Mouse (Mus musculus): ENCODE results near the gene Pds5a.
"Not testable (repeated sequence)": the region's sequence is repeated elsewhere in the genome, so short reads cannot be mapped to it uniquely, and the experiment has no call there.

Pds5a gene

DNA sequence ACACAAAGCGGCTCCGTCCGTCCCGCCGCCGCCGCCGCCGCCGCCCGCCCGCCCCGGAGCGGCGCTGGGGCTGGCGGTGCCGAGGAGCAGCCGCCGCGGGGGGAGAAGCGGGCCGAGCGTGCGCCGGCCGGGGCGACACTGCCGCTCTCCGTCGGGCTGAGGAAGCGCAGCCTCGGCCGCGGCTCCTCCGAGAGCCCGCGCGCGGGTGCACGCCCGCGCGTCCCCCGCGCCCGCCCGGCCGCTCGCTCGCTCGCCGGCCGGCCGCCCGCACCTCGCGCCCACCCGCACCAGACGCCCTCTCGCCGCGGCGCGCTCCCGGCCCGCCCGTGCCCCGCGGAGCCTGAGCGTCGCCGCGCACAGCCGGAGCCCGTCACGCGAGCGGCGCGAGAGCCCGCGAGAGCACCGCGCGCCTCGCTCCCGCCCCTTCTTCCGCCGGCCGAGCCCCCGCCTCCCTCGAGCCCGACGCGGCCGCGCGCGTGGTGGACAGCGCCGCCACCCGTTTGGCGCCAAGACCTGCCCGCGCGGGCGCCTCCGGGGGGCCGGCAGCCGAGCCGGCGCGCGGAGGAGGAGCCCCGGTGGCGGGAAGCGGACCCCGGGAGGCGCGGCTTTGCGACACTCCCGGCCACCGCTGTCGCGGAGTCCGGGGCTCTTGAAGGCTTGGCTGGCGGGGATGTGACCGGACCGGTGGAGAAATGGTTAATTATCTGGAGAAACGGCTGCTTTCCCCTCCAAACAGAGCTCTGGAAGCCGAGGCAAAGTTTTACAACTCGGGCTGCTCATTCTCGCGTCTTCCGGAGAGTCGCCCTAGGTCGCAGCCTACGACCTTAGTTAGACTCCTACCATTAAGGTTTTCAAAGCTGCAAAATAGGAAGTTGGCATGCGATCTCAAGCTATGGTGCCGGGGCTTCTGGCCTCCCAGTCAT, at the start of gene Pds5a:
TSS of gene Pds5a (minus strand) at position 438 of the 923 bp plus-strand sequence.
- peak; percentile 74 for DNase-seq (ENCODE audit: extremely low read depth, low read depth)

DNA sequence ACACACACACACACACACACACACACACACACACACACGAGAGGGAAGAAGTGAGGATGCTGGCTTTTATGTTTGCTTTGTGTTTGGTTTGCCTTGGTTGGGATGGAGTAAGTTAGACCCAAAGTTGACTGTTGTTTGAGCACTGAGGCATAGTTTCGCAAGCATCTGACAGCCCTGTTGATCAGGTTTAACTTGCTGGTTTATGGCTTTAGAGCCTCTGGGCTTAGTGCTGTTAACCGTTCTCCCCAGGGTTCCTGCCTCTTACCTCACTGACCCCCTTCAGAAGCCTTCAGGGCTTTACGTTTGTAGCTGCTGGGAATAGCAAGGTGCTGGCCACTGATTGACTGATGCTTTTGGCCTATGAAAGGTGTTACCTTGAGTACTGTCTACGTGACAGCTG, 48.8 kb upstream of the Pds5a start:
- DNase-seq (ENCODE audit: extremely low read depth, low read depth) = no peak

DNA sequence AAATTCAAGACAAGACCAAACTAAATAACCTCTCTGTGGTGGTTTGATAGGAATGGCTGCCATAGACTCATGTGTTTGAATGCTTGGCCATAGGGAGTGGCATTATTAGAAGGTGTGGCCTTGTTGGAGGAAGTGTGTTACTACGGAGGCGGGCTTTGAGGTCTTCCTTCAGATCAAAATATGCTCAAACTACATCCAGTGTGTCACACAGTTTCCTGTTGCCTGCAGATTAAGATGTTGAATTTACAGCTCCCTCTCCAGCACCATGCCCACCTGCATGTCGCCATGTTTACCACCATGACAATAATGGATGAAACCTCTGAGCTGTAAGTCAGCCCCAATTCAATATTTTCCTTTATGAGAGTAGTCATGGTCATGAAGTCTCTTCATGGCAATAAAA, 41.3 kb upstream of the Pds5a start:
- no peak for DNase-seq (ENCODE audit: extremely low read depth, low read depth)

DNA sequence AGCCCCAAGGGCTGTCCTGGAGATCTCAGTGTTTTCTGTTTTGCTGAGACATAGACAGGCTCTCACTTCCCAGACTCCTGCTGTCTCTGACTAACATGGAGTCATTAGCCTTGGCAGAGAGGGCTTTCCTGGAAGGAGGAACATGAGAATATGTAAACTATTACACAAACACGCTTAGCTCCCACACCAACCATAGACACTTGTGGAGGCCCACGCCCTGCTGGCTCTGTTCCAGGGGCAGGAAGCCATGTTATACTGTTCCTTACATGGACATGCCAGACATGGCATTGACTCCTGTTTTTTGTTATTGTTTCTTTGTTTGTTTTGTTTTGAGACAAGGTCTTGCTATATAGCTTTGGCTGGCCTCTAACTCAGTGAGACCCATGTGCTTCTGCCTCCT, 37.5 kb upstream of the Pds5a start:
- no peak for DNase-seq (ENCODE audit: extremely low read depth, low read depth)

DNA sequence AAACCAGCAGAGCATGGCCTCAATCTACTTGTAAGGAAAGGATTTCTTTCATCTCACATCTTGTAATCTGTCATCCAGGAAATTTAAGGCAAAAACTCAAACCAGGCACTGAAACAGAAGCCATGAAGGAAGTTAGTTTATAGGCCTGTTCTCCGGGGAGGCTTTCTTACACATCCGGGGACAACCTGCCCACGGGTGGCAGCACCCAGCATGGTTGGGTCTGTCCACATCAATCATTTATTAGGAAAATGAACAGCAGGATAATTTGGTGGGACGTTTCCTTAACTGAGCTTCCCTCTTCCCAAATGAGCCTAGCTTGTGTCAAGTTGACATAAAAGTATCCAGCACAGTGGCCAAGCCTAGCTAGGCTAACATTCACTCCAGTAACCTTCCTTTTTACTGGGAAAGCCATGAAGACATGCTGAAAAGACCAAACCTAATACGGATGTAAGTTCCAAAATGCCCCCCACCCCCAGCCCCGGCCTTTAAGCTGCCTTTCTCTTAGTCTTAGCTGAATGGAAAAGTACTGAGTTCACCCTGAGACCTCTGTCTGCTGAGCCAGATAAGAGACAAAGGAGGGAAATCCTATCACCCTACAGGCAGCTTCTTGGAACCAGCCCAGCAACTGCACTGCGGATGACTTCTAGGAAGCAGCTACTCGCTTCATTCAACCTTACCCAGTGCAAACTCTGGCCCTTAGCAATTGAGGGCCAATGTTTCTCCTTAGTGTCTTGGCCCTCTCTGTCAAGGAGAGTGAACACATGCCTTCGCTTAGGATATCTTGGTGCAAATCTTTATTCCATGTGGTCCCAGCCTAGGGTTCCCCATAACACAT, 33.3 kb upstream of the Pds5a start:
- DNase-seq (ENCODE audit: extremely low read depth, low read depth) = peak; percentile 99

DNA sequence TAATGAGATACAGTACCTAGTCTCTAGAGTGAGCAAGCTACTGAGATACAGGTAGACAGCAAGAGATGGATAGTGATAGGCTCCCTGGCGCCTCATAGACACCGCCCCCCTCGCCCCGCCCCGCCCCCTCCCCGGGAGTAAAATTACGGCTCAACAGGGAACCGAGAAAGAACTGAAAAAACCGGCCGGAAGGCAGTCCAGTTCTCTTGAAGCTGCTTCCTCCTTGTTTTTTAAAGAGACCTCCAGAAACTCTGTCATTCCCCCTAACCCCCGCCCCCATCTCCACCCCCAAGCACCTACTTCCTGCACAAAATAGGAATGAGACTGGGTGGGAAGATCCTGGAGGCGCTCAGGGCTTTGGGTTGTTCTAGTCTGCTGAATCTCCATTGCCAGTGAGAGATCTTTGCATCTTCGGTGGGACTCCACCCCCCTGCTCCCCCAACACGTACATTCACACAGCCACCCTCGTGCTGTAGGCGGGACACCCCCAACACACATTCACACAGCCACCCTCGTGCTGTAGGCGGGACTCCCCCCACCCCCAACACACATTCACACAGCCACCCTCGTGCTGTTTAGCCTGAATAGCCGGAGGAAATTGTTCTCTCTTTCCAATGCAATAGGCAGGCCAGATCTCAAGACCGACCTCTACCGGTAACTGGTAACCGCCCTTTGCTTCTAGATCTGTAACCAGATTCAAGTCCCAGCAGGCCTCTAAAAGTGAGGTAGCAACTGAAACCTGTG, 26.4 kb upstream of the Pds5a start:
- peak; percentile 90 for DNase-seq (ENCODE audit: extremely low read depth, low read depth)

DNA sequence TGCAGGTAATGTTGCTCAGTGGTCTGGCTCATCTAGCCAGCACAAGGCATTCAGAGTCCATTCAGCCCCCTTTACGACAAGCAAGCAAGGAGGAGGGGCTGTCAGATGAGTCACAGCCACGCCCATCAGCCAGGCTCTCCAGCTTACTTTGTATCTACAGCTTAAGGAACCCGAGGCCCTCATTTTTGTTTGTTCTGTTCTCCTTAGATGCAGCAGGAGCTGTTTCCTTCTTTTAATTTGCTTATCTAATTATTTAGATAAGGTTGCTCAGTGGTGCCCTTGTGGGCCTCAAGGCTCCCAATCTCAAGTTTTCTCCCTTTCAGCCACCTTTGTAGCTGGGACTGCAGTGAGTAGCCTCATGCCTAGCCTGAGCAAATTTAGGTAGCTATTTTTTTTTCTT, 20.3 kb upstream of the Pds5a start:
- peak; percentile 94 for DNase-seq (ENCODE audit: extremely low read depth, low read depth)

DNA sequence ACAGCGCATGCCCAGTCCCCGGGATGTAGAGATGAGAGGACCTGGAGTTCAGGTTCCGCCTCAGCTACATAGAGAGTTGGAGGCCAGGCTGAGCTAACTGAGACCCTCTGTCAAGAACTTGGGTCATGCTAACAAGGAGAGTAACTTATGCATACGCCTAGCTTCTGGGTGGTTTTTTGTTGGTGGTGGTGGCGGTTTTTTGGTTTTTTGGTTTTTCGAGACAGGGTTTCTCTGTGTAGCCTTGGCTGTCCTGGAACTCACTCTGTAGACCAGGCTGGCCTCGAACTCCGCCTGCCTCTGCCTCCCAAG, 19.8 kb upstream of the Pds5a start:
- not testable (repeated sequence) for DNase-seq (ENCODE audit: extremely low read depth, low read depth)

DNA sequence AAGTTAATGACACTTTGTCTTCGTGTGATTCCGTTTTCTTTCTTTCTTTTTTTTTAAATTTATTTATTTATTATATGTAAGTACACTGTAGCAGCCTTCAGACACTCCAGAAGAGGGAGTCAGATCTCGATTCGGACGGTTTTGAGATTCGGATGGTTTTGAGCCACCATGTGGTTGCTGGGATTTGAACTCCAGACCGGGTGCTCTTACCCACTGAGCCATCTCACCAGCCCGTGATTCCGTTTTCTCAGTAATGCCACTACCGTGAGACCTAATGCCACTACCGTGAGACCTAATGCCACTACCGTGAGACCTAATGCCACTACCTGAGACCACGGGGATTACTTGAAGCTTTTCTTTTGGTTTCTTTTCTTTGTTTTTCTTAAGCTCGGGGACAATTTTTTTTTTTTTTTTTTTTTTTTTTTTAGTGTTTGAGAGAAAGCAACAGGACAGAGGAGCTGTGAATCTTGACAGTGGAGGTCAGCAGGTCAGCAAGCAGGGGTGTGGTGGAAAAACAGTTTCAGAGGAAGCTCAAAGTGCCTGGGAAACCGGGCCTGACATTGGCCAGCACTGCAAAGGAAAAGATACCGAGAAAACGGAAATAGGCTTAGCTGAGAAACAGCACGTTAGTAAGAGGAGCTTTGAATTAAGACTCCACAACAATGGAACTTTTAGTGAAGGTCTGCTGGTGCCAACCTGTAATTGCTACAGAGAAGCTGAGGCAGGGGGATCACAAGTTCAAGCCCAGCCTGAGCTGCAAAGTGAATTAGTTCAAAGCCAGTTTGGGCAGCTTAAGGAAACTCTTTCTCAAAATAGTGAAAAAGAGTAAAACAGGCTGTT, 19.2 kb upstream of the Pds5a start:
- DNase-seq (ENCODE audit: extremely low read depth, low read depth) = peak; percentile 70

DNA sequence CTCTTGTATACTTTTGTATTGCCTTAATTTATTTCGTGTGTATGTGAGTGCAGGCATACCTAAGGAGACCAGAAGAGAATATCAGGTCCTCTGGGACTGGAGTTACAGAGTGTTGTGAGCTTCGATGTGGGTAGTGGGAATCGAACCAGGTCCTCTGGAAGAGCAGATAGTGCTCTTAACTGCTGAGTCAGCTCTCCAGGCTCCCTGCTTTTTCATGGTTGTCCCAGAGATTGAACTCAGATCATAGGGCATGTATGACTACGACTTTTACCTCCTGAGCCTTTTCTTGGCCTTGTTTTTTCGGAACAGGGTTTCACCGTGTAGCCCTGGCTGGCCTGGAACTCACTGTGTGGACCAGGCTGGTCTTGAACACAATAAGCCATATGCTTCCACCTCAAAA, 17.0 kb upstream of the Pds5a start:
- no peak for DNase-seq (ENCODE audit: extremely low read depth, low read depth)

DNA sequence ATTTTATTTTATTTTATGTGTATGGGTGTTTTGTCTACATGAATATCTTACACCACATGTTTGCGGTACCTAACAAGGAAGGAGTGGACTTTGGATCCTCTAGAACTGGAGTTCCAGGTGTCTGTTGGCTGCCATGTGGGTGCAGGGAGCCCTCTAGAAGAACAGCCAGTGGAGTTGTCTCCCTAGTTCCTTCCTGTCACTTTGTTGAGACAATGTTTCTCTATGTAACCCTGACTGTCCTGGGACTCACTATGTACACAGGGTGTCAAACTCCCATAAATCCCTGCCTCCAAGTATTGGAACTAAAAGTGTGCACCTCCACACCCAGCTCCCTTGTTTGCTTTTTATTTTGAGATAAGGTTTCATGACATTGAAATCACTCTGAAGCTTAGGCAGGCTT, 13.4 kb upstream of the Pds5a start:
- DNase-seq (ENCODE audit: extremely low read depth, low read depth) = no peak

DNA sequence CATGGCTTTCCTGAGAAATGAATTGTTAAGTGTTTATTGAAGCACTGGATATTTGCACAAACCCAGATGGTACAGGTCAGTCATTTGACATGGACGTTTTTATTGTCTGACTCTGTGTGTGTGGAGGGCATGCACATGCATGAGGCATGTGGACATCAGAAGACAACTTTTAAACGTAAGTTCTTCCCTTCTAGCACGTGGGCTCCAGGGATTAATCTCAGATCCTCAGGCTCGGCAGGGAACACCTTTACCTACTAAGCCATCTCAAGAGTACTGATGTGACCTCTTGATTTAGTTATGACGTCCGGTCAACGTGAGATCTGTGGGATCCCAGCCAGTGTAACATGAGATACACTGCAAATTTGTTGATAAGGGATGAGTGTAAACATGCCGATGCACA, 12.2 kb upstream of the Pds5a start:
- DNase-seq (ENCODE audit: extremely low read depth, low read depth) = no peak

DNA sequence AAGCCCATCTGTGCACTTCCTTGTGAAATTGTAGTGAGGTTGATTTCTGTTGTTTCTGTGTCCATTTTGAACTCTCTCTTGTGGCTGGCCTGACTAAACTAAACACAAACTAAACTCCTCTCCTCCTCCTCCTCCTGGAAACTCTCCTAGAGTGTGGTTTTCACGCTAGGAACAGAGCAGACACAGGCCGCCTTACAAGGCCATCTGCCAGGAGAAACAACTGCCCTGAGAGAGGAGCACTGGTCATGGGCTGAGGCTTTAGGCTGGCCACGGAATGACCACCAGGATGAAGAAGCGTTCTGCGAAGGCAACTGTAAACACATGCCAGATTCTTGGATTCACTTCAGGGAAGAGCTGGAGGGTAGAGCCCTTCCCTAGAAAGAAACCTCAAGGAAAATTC, 8.9 kb upstream of the Pds5a start:
- no peak for DNase-seq (ENCODE audit: extremely low read depth, low read depth)

DNA sequence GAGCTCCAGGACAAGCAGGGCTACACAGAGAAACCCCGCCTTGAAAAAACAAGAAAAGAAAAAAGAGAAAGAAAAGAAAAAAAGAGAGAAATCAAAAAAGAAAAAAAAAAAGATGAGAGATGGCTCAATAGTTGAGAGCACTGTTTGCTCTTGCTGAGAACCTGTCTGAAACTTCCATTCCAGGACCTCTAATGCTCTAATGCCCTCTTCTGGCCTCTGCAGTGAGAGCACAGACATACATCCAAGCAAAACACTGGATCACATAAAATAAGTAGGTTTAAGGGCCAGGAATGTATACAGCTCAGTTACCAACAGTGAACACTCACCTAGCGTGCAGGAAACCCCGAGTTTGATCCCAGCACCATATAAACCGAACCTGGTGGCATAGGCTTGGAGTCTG, 8.1 kb upstream of the Pds5a start:
- DNase-seq (ENCODE audit: extremely low read depth, low read depth) = no peak

DNA sequence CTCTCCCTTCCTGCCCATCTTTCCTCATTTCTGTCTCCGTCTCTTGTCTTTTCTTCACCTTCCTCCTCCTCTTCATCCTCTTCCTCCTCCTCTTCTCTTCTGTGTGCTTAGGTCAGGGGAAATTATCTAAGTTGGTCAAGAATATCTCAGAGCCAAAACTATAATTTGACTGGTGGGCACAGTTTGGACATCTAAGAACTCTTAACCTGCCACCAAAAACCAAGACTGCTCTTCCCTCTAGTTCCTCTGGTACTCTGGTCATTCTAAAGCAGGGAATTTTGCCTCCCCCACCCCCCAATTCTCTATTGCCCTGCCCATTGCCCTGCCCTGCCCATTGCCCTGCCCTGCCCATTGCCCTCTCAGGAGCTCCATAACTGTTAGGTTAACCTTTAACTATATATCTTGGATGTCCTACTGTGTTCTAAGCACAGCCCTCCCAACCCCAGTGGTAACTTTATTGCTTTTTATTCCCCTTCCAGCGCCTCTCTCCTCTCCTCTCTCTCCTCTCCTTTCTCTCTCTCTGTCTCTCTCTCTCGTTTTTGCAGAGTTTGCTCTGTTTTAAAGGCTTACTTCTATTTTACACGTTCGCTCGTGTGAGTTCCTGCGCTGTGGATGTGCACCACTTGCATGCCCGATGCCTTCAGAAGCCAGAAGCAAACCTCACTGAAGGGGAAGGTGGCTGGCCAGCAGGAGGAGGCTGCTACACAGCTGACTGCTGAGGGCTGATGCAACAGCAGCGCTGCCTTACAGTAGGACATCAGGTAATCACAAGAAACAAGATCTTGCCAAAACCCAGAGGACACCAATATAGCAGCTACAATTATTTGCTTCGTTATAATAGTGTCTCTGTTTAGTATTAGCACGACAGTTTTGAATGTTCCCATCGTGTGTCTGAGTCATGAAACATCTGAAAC, 6.9 kb upstream of the Pds5a start:
- no peak for DNase-seq (ENCODE audit: extremely low read depth, low read depth)

DNA sequence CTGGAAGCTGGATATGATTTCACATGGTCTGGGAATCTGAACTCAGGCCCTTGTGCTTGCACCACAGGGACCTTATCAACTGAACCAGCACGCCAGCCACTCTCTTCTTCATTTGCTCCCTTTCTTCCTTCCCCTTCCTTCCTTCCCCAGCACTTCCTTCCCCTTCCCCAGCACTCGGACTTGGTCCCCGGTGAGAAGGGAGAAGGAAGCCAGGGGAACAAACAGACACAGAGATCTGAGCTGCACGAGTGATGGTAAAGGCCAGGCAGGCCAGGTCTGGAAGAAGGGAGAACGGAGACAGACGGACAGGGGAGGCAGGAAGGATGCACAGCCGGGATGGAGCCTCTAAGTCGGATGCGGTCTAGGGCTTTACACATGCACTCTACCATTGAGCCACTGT, 5.2 kb upstream of the Pds5a start:
- no peak for DNase-seq (ENCODE audit: extremely low read depth, low read depth)

DNA sequence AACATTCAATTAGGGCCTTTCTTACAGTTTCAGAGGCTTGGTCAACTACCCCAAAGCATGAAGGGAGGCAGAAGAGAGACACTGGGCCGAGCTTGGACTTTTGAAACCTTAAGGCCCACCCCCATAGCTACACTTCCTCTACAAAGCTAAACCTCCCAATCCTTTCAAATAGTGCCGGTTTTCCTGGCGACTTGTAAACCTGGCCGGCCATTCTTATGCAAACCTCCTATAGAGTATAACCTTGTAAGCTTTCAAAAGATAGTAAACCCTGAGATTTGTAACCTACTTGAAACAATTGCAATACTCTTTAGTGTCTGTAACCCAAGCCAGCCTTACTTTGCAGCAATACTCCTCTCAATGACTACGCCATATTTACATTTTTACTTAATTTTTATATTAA, 2.0 kb upstream of the Pds5a start:
- no peak for DNase-seq (ENCODE audit: extremely low read depth, low read depth)

DNA sequence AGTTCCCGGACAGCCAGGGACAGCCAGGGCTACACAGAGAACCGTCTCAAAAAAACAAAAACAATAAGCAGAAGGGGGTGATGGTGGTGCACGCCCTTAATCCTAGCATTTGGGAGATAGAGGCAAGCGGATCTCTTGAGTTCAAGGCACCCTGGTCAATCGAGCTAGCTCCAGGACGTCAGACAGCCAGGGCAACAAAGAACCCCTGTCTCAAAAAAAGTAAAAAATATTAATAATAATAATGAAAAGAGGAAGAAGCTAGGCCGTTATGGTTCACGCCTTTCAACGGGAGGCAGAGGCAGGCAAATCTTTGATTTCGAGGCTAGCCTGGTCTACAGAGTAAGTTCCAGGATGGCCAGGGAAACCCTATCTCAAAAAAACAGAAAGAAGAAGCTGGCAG, 1.1 kb upstream of the Pds5a start:
- DNase-seq (ENCODE audit: extremely low read depth, low read depth) = no peak

DNA sequence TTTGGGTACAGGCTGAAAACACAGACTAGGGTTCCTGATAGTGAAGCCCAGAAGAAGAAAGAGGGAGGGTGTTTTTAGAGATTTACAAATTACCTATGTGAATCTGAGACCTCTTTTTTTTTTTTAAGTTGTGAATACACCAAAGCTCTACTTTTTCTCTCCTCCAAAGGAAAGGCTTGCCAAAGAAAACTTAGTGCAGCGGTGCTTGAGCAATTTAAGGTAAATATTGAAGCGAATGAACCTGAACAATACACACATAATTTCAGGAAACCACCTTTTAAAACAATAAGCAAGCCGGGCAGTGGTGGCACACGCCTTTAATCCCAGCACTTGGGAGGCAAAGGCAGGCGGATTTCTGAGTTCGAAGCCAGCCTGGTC, 675 bp upstream of the Pds5a start:
- no peak for DNase-seq (ENCODE audit: extremely low read depth, low read depth)

DNA sequence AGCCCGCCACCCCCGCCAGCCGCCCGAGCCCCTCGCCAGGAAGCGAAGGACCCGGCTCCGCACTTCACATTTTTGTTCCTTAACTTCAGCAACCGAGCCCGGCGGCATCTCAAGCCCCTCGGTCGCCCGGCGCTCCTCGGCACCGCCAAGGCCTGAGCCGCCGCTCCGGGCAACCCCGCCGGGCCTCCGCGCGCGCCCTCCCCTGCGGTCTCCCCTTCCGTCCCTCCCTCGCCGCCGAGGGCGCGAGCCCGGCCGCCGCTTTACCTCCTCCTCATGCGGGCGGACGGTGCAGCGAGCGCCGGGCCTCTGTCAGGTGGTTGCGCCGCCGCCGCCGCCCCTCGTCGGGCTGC, 612 bp downstream of the Pds5a start:
- DNase-seq (ENCODE audit: extremely low read depth, low read depth) = no peak
